Mouse (Mus musculus): ENCODE measurements around the gene Dscam.

GRCm38 (mm10) chr16:96802636-96803035 is 367.9 kb downstream of the Dscam start:
- TF ChIP-seq POLR2A (IDR thresholded peaks at IDR 0.05; ENCODE audit: extremely low read depth, insufficient read depth, low read length) = no peak
- no peak for TF ChIP-seq CTCF (IDR thresholded peaks at IDR 0.05; ENCODE audit: low read depth, low read length)
